Mouse (Mus musculus) midbrain, postnatal 0 days (tissue): ENCODE measurements around the gene Gm9008. TPM values are rescaled to one million over a fixed set of nuclear protein-coding genes. Genes with fewer than 3 reads are reported as not detected.
"Not testable (repeated sequence)": the region's sequence is repeated elsewhere in the genome, so short reads cannot be mapped to it uniquely, and the experiment has no call there.

Source experiments
- ATAC-seq: fragments of 200-750 bp; cut with Nextera tagmentation; 2 replicates; pipeline ENCODE4 v1.8.0; 2017; ENCODE audit warnings: moderate number of reproducible peaks, mild to moderate bottlenecking, moderate TSS enrichment, moderate library complexity; ENCODE audit not compliant: low FRiP score
- DNase-seq: peaks from one replicate; pipeline ENCODE4 v3.0.0-alpha.2; 2015; ENCODE audit warnings: low spot score
- H3K27ac ChIP-seq: fragments of 300-500 bp; sonication (generic); 2 replicates; pipeline ENCODE4 v1.5.1; 2014; ENCODE audit warnings: low read depth, mild to moderate bottlenecking, low read length, mixed read lengths
- H3K27me3 ChIP-seq: fragments of 300-500 bp; sonication (generic); 2 replicates; pipeline ENCODE4 v1.6.1; 2014; ENCODE audit warnings: low read length, control low read depth, mixed read lengths; ENCODE audit not compliant: insufficient read depth
- H3K36me3 ChIP-seq: fragments of 300-500 bp; sonication (generic); 2 replicates; pipeline ENCODE4 v1.6.1; 2014; ENCODE audit warnings: low read length, control low read depth, mixed read lengths; ENCODE audit not compliant: insufficient read depth
- H3K4me1 ChIP-seq: fragments of 300-500 bp; sonication (generic); 2 replicates; pipeline ENCODE4 v1.6.1; 2014; ENCODE audit warnings: mild to moderate bottlenecking, control low read depth, antibody characterized with exemption, low read length, mixed read lengths; ENCODE audit not compliant: insufficient read depth
- H3K4me2 ChIP-seq: fragments of 300-500 bp; sonication (generic); 2 replicates; pipeline ENCODE4 v1.6.1; 2014; ENCODE audit warnings: low read depth, mild to moderate bottlenecking, low read length, mixed read lengths; ENCODE audit not compliant: poor library complexity, severe bottlenecking
- H3K4me3 ChIP-seq: fragments of 300-500 bp; sonication (generic); 2 replicates; pipeline ENCODE4 v1.5.1; 2014; ENCODE audit warnings: low read depth, mild to moderate bottlenecking, low read length, moderate library complexity
- H3K9ac ChIP-seq: fragments of 300-500 bp; sonication (generic); replicated peaks from 2 replicates; pipeline ENCODE4 v1.6.1; 2014; ENCODE audit warnings: mild to moderate bottlenecking, low read length, moderate library complexity, mixed read lengths; ENCODE audit not compliant: poor library complexity, severe bottlenecking
- H3K9me3 ChIP-seq: fragments of 300-500 bp; sonication (generic); 2 replicates; pipeline ENCODE4 v1.6.1; 2016; ENCODE audit warnings: low read length, control low read depth
- CTCF ChIP-seq: IDR thresholded peaks from 2 replicates; pipeline ENCODE4 v1.5.1; 2016; ENCODE audit warnings: antibody characterized with exemption, mild to moderate bottlenecking
- WGBS: fragments of 180-500 bp; shearing (Covaris S2); extraction: QIAGEN DNeasy Blood & Tissue Kit; methylation state at CpG from one replicate; pipeline ENCODE4 v1.1.7; 2014; 5-methylcytosine and 5-hydroxymethylcytosine counted together
- polyA plus RNA-seq: library from polyadenylated mRNA; unstranded; fragments of >200 nt; fragmentation: Nextera tagmentation; extraction: Ambion mirVana; gene quantifications from 2 replicates; pipeline ENCODE4 v1.2.1, GENCODE M21; 2015
- total RNA-seq: library from RNA; depleted of rRNA; stranded (reverse); fragments of >200 nt; gene quantifications from 2 replicates; pipeline ENCODE4 v1.2.3, GENCODE M21; 2014; rRNA removed

The Gm9008 gene
- not detected in 2 replicates for total RNA-seq
- 0.20 TPM in 1 of 2 replicates, not detected in the other for polyA plus RNA-seq

- not testable (repeated sequence) for DNase-seq, H3K4me2 ChIP-seq, H3K4me1 ChIP-seq, ATAC-seq, H3K27ac ChIP-seq, H3K36me3 ChIP-seq, H3K9me3 ChIP-seq, H3K4me3 ChIP-seq, H3K9ac ChIP-seq, H3K27me3 ChIP-seq
- WGBS: 92% methylated on average over 18 of the region's 22 CpGs
Measured at GRCm38 (mm10) chr6:76497054-76497835, at the start of gene Gm9008. Gm9008 (minus strand) TSS chr6:76497784.

DNA sequence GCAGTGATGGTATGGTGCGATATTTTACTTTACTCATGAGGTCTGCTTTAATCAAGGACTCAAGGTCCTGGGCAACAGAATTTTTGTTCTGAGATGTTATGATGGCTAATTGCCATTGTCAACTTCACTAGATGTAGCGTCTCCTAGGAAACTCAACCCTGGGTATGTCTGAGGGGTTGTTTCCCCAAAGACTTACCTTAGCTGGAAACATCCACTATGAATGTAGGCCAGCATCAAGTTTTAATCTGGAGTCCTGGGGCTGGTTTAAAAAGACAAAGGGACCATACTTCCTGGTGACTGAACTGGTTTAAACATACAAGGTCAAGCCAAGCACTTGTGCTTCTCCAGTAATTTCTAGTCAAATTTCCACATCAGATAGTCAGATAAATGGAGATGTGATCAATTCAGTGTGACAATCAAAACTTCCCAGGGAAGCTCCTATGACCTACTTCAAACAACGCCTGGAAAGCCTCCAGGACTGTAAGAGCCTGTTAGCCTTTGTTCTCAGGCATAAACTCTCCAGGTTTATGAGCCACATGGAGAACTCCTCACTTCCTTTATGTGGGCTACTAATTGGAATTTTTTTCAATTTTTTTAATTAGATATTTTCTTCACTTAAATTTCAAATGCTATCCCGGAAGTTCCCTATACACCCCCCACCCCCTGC lies 24.5 kb upstream of the Gm9008 start:
- 85% methylated on average over 4 of the region's 4 CpGs for WGBS
- Histone ChIP-seq H3K4me1 (no peaks in the 10 kb centered on the region), H3K9ac (no peak overlapping the region), H3K4me3 (no peak overlapping the region), H3K9me3 (no peaks in the 10 kb centered on the region), H3K36me3 (no peaks in the 10 kb centered on the region), H3K4me2 (no peak overlapping the region), H3K27me3 (no peaks in the 10 kb centered on the region), H3K27ac (no peak overlapping the region)
- DNase-seq: no peak
- no peak for TF ChIP-seq CTCF
- no peak for ATAC-seq

- Histone ChIP-seq H3K9ac (no peak overlapping the region), H3K4me2 (no peak overlapping the region), H3K9me3 (no peaks in the 10 kb centered on the region), H3K4me1 (no peaks in the 10 kb centered on the region), H3K27ac (no peak overlapping the region), H3K36me3 (no peaks in the 10 kb centered on the region), H3K4me3 (no peak overlapping the region), H3K27me3 (no peaks in the 10 kb centered on the region)
- no peak for TF ChIP-seq CTCF
- DNase-seq (no peak), ATAC-seq (no peak)
Measured at GRCm38 (mm10) chr6:76510200-76510599, 12.6 kb upstream of the Gm9008 start.

DNA sequence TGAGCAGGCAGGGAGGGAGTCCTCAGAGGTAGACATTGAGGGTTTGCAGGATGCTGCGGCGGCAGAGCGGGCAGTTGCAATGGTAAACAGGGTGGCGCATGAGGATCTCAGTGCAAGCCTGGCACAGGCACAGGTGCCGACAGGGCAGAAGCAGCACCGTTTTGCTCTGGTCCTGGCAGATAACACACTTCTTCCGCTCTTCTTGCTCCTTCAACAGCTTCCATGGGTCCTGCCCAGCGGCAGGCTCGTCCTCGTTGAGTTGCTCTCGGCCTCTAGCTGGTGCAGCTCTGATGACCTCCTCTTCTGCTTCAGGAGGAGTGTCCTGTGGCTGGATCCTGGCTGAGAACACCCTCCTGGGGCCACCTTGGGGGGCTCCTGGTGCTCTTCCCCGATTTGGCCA lies 1.2 kb downstream of the Gm9008 start:
- H3K9me3 ChIP-seq, DNase-seq, H3K4me3 ChIP-seq, H3K4me2 ChIP-seq, H3K36me3 ChIP-seq, H3K4me1 ChIP-seq, ATAC-seq, H3K27me3 ChIP-seq, H3K27ac ChIP-seq, H3K9ac ChIP-seq: not testable (repeated sequence)
- 93% methylated on average over 4 of the region's 12 CpGs for WGBS

GRCm38 (mm10) chr6:76468194-76468593 lies 29.4 kb downstream of the Gm9008 start:
- Histone ChIP-seq H3K4me1 (no peaks in the 10 kb centered on the region), H3K27me3 (no peaks in the 10 kb centered on the region), H3K9me3 (no peaks in the 10 kb centered on the region), H3K4me3 (no peak overlapping the region), H3K27ac (no peak overlapping the region), H3K9ac (no peak overlapping the region), H3K36me3 (no peaks in the 10 kb centered on the region), H3K4me2 (no peak overlapping the region)
- 20% methylated on average over 2 of the region's 2 CpGs for WGBS
- TF ChIP-seq CTCF: no peak
- ATAC-seq (no peak), DNase-seq (peak; percentile 64)
